Mouse (Mus musculus) thymus, adult 18-20 months (tissue): ENCODE measurements around the gene Gm8764.
"Not testable (repeated sequence)": the region's sequence is repeated elsewhere in the genome, so short reads cannot be mapped to it uniquely, and the experiment has no call there.

Experiments
- DNase-seq, 2 experiments: peaks; one replicate each; pipeline ENCODE4 v3.0.0; 2022; ENCODE audit warnings: mixed read lengths in 2 of 2

The Gm8764 gene

GRCm38 (mm10) chr10:104159706-104160105, at the start of gene Gm8764:
TSS of gene Gm8764 (plus strand) at chr10:104160006.
- not testable (repeated sequence) for DNase-seq

- no peak for DNase-seq
Observed at GRCm38 (mm10) chr10:104110044-104110443, 49.8 kb upstream of the Gm8764 start.

- no peak for DNase-seq
Observed at GRCm38 (mm10) chr10:104118312-104118711, 41.5 kb upstream of the Gm8764 start.

- not testable (repeated sequence) for DNase-seq
Observed at GRCm38 (mm10) chr10:104142687-104143086, 17.1 kb upstream of the Gm8764 start, which contains the start of gene Gm21293. TSS of gene Gm21293 (plus strand) at chr10:104142987.

GRCm38 (mm10) chr10:104151197-104151596, 8.6 kb upstream of the Gm8764 start, which contains the start of gene Gm6763:
TSS of gene Gm6763 (plus strand) at chr10:104151497.
- not testable (repeated sequence) for DNase-seq

- DNase-seq: not testable (repeated sequence)
Observed at GRCm38 (mm10) chr10:104168215-104168614, 8.4 kb downstream of the Gm8764 start, which contains the start of gene Gm21304. TSS of gene Gm21304 (plus strand) at chr10:104168515.

- not testable (repeated sequence) for DNase-seq
Observed at GRCm38 (mm10) chr10:104176724-104177123, 16.9 kb downstream of the Gm8764 start, which contains the start of gene Gm21312. TSS of gene Gm21312 (plus strand) at chr10:104177024.

- DNase-seq: not testable (repeated sequence)
Observed at GRCm38 (mm10) chr10:104185233-104185632, 25.4 kb downstream of the Gm8764 start, which contains the start of gene Gm20765. TSS of gene Gm20765 (plus strand) at chr10:104185533.

GRCm38 (mm10) chr10:104193742-104194141, 33.9 kb downstream of the Gm8764 start, which contains the start of gene Gm4340:
TSS of gene Gm4340 (plus strand) at chr10:104194042.
- not testable (repeated sequence) for DNase-seq

GRCm38 (mm10) chr10:104209655-104210054, 49.8 kb downstream of the Gm8764 start:
- DNase-seq: no peak

GRCm38 (mm10) chr10:104210268-104210990, 50.6 kb downstream of the Gm8764 start:
- no peak for DNase-seq
